Mouse (Mus musculus) hindbrain, embryonic 11.5 days (tissue): ENCODE data around the gene Trio. TPM values are rescaled to one million over a fixed set of nuclear protein-coding genes. Genes with fewer than 3 reads are reported as not detected.

Experiments used
- ATAC-seq: fragments of 200-750 bp; cut with Nextera tagmentation; 2 replicates; pipeline ENCODE4 v1.8.0; 2017; ENCODE audit warnings: mild to moderate bottlenecking, moderate TSS enrichment, moderate library complexity; ENCODE audit not compliant: low FRiP score
- DNase-seq: peaks from one replicate; pipeline ENCODE4 v3.0.0-alpha.2; 2015; ENCODE audit warnings: low spot score
- H3K27ac ChIP-seq: fragments of 300-500 bp; sonication (generic); 2 replicates; pipeline ENCODE4 v1.5.1; 2014; ENCODE audit warnings: mild to moderate bottlenecking, low read depth, low read length
- H3K27me3 ChIP-seq: fragments of 300-500 bp; sonication (generic); 2 replicates; pipeline ENCODE4 v1.6.1; 2014; ENCODE audit warnings: mild to moderate bottlenecking, low read length, moderate library complexity, mixed read lengths; ENCODE audit not compliant: control insufficient read depth, insufficient read depth
- H3K36me3 ChIP-seq: fragments of 300-500 bp; sonication (generic); 2 replicates; pipeline ENCODE4 v1.6.1; 2014; ENCODE audit warnings: mild to moderate bottlenecking, low read length, moderate library complexity, mixed read lengths; ENCODE audit not compliant: control insufficient read depth, insufficient read depth
- H3K4me1 ChIP-seq: fragments of 300-500 bp; sonication (generic); replicated peaks from 2 replicates; pipeline ENCODE4 v1.6.1; 2014; ENCODE audit warnings: low read length, mixed read lengths; ENCODE audit not compliant: control insufficient read depth, insufficient read depth
- H3K4me2 ChIP-seq: fragments of 300-500 bp; sonication (generic); replicated peaks from 2 replicates; pipeline ENCODE4 v1.6.1; 2014; ENCODE audit warnings: mild to moderate bottlenecking, low read depth, low read length
- H3K4me3 ChIP-seq: fragments of 300-500 bp; sonication (generic); 2 replicates; pipeline ENCODE4 v1.5.1; 2014; ENCODE audit warnings: low read depth, low read length
- H3K9ac ChIP-seq: fragments of 300-500 bp; sonication (generic); 2 replicates; pipeline ENCODE4 v1.6.1; 2014; ENCODE audit warnings: low read depth, low read length
- H3K9me3 ChIP-seq: fragments of 300-500 bp; sonication (generic); 2 replicates; pipeline ENCODE4 v1.6.1; 2016; ENCODE audit warnings: low read length; ENCODE audit not compliant: control insufficient read depth
- WGBS: fragments of 180-500 bp; shearing (Covaris S2); extraction: QIAGEN DNeasy Blood & Tissue Kit; methylation state at CpG from one replicate; pipeline ENCODE4 v1.1.7; 2014; 5-methylcytosine and 5-hydroxymethylcytosine counted together
- polyA plus RNA-seq: library from polyadenylated mRNA; unstranded; fragments of >200 nt; fragmentation: Nextera tagmentation; extraction: Ambion mirVana; gene quantifications from 2 replicates; pipeline ENCODE4 v1.2.1, GENCODE M21; 2014

Gene Trio
- polyA plus RNA-seq, 1 experiment from 2014 or later: 49.8 TPM

GRCm38 (mm10) chr15:27931891-27932290 lies 93.8 kb downstream of the Trio start:
- 89% methylated on average over 12 of the region's 12 CpGs for WGBS
- no peak overlapping the region for H3K4me3 ChIP-seq
- no peak overlapping the region for H3K9ac ChIP-seq
- no peak overlapping the region for H3K4me2 ChIP-seq
- no peak overlapping the region for H3K27ac ChIP-seq
- peaks cover 5% of the 10 kb centered on the region; the same call in 1 of the 2 replicates for H3K4me1 ChIP-seq
- H3K9me3 ChIP-seq: no peaks in the 10 kb centered on the region
- DNase-seq (no peak), ATAC-seq (no peak)
- no peaks in the 10 kb centered on the region for H3K36me3 ChIP-seq
- H3K27me3 ChIP-seq: no peaks in the 10 kb centered on the region

GRCm38 (mm10) chr15:27931459-27931858 lies 94.2 kb downstream of the Trio start:
- 92% methylated on average over 14 of the region's 14 CpGs for WGBS
- no peaks in the 10 kb centered on the region for H3K9me3 ChIP-seq
- DNase-seq: no peak
- H3K4me1 ChIP-seq: peaks cover 2% of the 10 kb centered on the region; the same call in 1 of the 2 replicates
- H3K27me3 ChIP-seq: no peaks in the 10 kb centered on the region
- no peaks in the 10 kb centered on the region for H3K36me3 ChIP-seq
- no peak overlapping the region for H3K4me2 ChIP-seq
- no peak overlapping the region for H3K9ac ChIP-seq
- no peak overlapping the region for H3K4me3 ChIP-seq
- H3K27ac ChIP-seq: no peak overlapping the region
- no peak for ATAC-seq

GRCm38 (mm10) chr15:27927614-27928013 lies 98.0 kb downstream of the Trio start:
- peaks cover 10% of the 10 kb centered on the region for H3K4me1 ChIP-seq
- H3K4me3 ChIP-seq: no peak overlapping the region
- H3K27me3 ChIP-seq: no peaks in the 10 kb centered on the region
- no peaks in the 10 kb centered on the region for H3K9me3 ChIP-seq
- H3K27ac ChIP-seq: no peak overlapping the region
- ATAC-seq: no peak
- H3K4me2 ChIP-seq: no peak overlapping the region
- no peak overlapping the region for H3K9ac ChIP-seq
- DNase-seq: no peak
- 89% methylated on average over 6 of the region's 6 CpGs for WGBS
- H3K36me3 ChIP-seq: no peaks in the 10 kb centered on the region

- ATAC-seq (no peak), DNase-seq (no peak)
- Histone ChIP-seq H3K27me3 (no peaks in the 10 kb centered on the region), H3K4me2 (no peak overlapping the region), H3K9ac (no peak overlapping the region), H3K4me3 (no peak overlapping the region), H3K36me3 (no peaks in the 10 kb centered on the region), H3K4me1 (peaks cover 15% of the 10 kb centered on the region), H3K27ac (no peak overlapping the region), H3K9me3 (no peaks in the 10 kb centered on the region)
- WGBS: 82% methylated on average over 18 of the region's 18 CpGs
Measured at GRCm38 (mm10) chr15:27926941-27927340, 98.7 kb downstream of the Trio start.

- H3K27ac ChIP-seq: no peak overlapping the region
- peaks cover 15% of the 10 kb centered on the region for H3K4me1 ChIP-seq
- 74% methylated on average over 7 of the region's 7 CpGs for WGBS
- H3K9me3 ChIP-seq: no peaks in the 10 kb centered on the region
- no peak for ATAC-seq
- H3K4me2 ChIP-seq: no peak overlapping the region
- no peaks in the 10 kb centered on the region for H3K36me3 ChIP-seq
- H3K4me3 ChIP-seq: no peak overlapping the region
- DNase-seq: no peak
- no peak overlapping the region for H3K9ac ChIP-seq
- no peaks in the 10 kb centered on the region for H3K27me3 ChIP-seq
Measured at GRCm38 (mm10) chr15:27926450-27926849, 99.2 kb downstream of the Trio start.

- H3K36me3 ChIP-seq: no peaks in the 10 kb centered on the region
- 45% methylated on average over 8 of the region's 8 CpGs for WGBS
Measured at GRCm38 (mm10) chr15:27925865-27926264, 99.8 kb downstream of the Trio start.

GRCm38 (mm10) chr15:27925004-27925635 lies 100.5 kb downstream of the Trio start:
- Histone ChIP-seq H3K36me3 (no peaks in the 10 kb centered on the region), H3K9me3 (no peaks in the 10 kb centered on the region), H3K4me2 (no peak overlapping the region), H3K27ac (no peak overlapping the region), H3K9ac (no peak overlapping the region), H3K4me3 (no peak overlapping the region), H3K4me1 (peaks cover 15% of the 10 kb centered on the region), H3K27me3 (no peaks in the 10 kb centered on the region)
- DNase-seq (no peak), ATAC-seq (no peak)
- WGBS: 30% methylated on average over 15 of the region's 15 CpGs

More at GRCm38 (mm10) chr15:27925865-27926264, 99.8 kb downstream of the Trio start:
- H3K4me1 ChIP-seq: peaks cover 15% of the 10 kb centered on the region
- no peak for DNase-seq
- no peak overlapping the region for H3K9ac ChIP-seq
- no peaks in the 10 kb centered on the region for H3K27me3 ChIP-seq
- no peak overlapping the region for H3K27ac ChIP-seq
- no peaks in the 10 kb centered on the region for H3K9me3 ChIP-seq
- no peak overlapping the region for H3K4me3 ChIP-seq
- H3K4me2 ChIP-seq: no peak overlapping the region
- no peak for ATAC-seq

GRCm38 (mm10) chr15:27923987-27924341 lies 101.7 kb downstream of the Trio start:
- no peak overlapping the region for H3K4me3 ChIP-seq
- no peaks in the 10 kb centered on the region for H3K9me3 ChIP-seq
- ATAC-seq (peak; percentile 55), DNase-seq (no peak)
- no peaks in the 10 kb centered on the region for H3K27me3 ChIP-seq
- no peak overlapping the region for H3K9ac ChIP-seq
- peak overlapping the region; percentile 38 for H3K4me2 ChIP-seq
- peaks cover 16% of the 10 kb centered on the region for H3K4me1 ChIP-seq
- 33% methylated on average over 5 of the region's 5 CpGs for whole genome bisulfite sequencing
- H3K27ac ChIP-seq: no peak overlapping the region
- H3K36me3 ChIP-seq: no peaks in the 10 kb centered on the region

- Histone ChIP-seq H3K4me1 (peaks cover 16% of the 10 kb centered on the region), H3K27ac (no peak overlapping the region), H3K9ac (peak overlapping the region; percentile 7; the same call in 1 of the 2 replicates), H3K36me3 (no peaks in the 10 kb centered on the region), H3K27me3 (no peaks in the 10 kb centered on the region), H3K4me3 (0 out of 2 replicates have a peak overlapping the region, but pooled peaks have one; percentile 13), H3K9me3 (no peaks in the 10 kb centered on the region), H3K4me2 (peak overlapping the region; percentile 38)
- ATAC-seq (peak; percentile 91), DNase-seq (peak; percentile 82)
- WGBS: 12% methylated on average over 21 of the region's 21 CpGs
Measured at GRCm38 (mm10) chr15:27923280-27923986, 102.2 kb downstream of the Trio start.
